Mouse (Mus musculus): ENCODE measurements around the gene Gapdhs. TPM values are rescaled to one million over a fixed set of nuclear protein-coding genes. Genes with fewer than 3 reads are reported as not detected.

The Gapdhs gene
- total and polyA plus RNA-seq, 3 experiments = 0.49 TPM; not detected in 2

GRCm38 (mm10) chr7:30698589-30698988 is 44.9 kb downstream of the Gapdhs start, which contains the start of gene 2200002J24Rik:
Gene 2200002J24Rik (plus strand): TSS chr7:30698926.
- H3K27me3 ChIP-seq (ENCODE audit: control insufficient read depth in 1 of 2, insufficient read depth in 2 of 2, low read length in 2 of 2) = no peaks in the 10 kb centered on the region; a peak in 2 of 4 replicates
- DNase-seq (ENCODE audit: low read depth, low spot score) = peak; percentile 95
- peaks cover 0 to 5% of the 10 kb centered on the region in 2 experiments; a peak in 2 of 4 replicates for H3K36me3 ChIP-seq (ENCODE audit: control insufficient read depth in 1 of 2, insufficient read depth in 2 of 2, low read length in 2 of 2)
- no peaks in the 10 kb centered on the region for H3K79me2 ChIP-seq (ENCODE audit: control insufficient read depth, insufficient read depth, low read length, poor library complexity)
- peak within 1 kb of the TSS; percentile 42 for H3K27ac ChIP-seq (ENCODE audit: control insufficient read depth, low read depth, low read length)
- peak within 1 kb of the TSS; percentile 37 for H3K9ac ChIP-seq (ENCODE audit: control insufficient read depth, low read depth, low read length, poor library complexity, severe bottlenecking)
- peak within 1 kb of the TSS; percentile 42 to 52 for H3K4me3 ChIP-seq (ENCODE audit: control insufficient read depth in 1 of 2, insufficient read depth in 1 of 2, low read depth in 2 of 2, low read length in 2 of 2)
- peaks cover 0 to 10% of the 10 kb centered on the region in 2 experiments; a peak in 1 of 4 replicates for H3K4me1 ChIP-seq (ENCODE audit: control insufficient read depth in 1 of 2, insufficient read depth in 2 of 2, low read length in 2 of 2)
- TF ChIP-seq MAFK (IDR thresholded peaks at IDR 0.05; ENCODE audit: borderline replicate concordance, low read depth, low read length) (no peak), ZNF384 (IDR thresholded peaks at IDR 0.05; ENCODE audit: low read depth, low read length) (0 out of 2 replicates have a peak, but pooled peaks have one; percentile 14), POLR2A (IDR thresholded peaks at IDR 0.05; ENCODE audit: control insufficient read depth in 1 of 2, insufficient read depth in 1 of 2, low read depth in 1 of 2, low read length in 2 of 2, poor library complexity in 1 of 2) (peak in 1 of 2 experiments; percentile 60; a peak in 2 of 4 replicates), POLR2AphosphoS5 (IDR thresholded peaks at IDR 0.05; ENCODE audit: borderline replicate concordance, low read depth, low read length) (no peak), USF2 (IDR thresholded peaks at IDR 0.05; ENCODE audit: borderline replicate concordance in 1 of 2, insufficient read depth in 1 of 2, low read depth in 1 of 2, low read length in 2 of 2) (no peak), MXI1 (IDR thresholded peaks at IDR 0.05; ENCODE audit: low read depth, low read length) (peak; percentile 52), NELFE (IDR thresholded peaks at IDR 0.05; ENCODE audit: low read depth, low read length) (0 out of 2 replicates have a peak, but pooled peaks have one; percentile 34), SIN3A (IDR thresholded peaks at IDR 0.05; ENCODE audit: low read length) (peak; percentile 69), MAX (IDR thresholded peaks at IDR 0.05; ENCODE audit: low read length) (no peak), TBP (IDR thresholded peaks at IDR 0.05; ENCODE audit: low read depth, low read length) (peak; percentile 19; the same call in 1 of the 2 replicates)
- no peaks in the 10 kb centered on the region for H3K9me3 ChIP-seq (replicated peaks; ENCODE audit: insufficient read depth, low read length)

DNA sequence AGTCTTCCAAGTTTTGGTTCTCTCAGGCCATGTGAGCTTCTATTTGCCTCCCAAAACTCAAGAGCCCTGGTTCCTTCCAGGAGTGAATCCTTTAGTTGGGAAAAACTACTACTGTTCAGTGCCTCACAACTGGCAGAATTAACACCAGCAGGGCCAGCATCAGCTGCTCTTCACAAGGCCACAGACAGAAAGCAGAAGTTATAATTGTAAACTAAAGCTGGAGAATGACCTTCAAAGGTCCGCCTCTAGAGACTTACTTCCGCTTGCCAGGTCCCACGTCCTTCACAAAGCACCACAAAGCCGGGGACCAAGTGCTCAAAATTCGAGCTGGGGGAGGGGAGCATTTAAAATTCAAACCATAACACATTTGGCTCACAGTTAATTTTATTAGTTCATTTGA is 45.4 kb downstream of the Gapdhs start:
- peak overlapping the region; percentile 42 for H3K27ac ChIP-seq (ENCODE audit: control insufficient read depth, low read depth, low read length)
- peaks cover 0 to 10% of the 10 kb centered on the region in 2 experiments; a peak in 1 of 4 replicates for H3K4me1 ChIP-seq (ENCODE audit: control insufficient read depth in 1 of 2, insufficient read depth in 2 of 2, low read length in 2 of 2)
- peak; percentile 85 for DNase-seq (ENCODE audit: low read depth, low spot score)
- no peaks in the 10 kb centered on the region; a peak in 1 of 4 replicates for H3K27me3 ChIP-seq (ENCODE audit: control insufficient read depth in 1 of 2, insufficient read depth in 2 of 2, low read length in 2 of 2)
- peaks cover 0 to 5% of the 10 kb centered on the region in 2 experiments; a peak in 2 of 4 replicates for H3K36me3 ChIP-seq (ENCODE audit: control insufficient read depth in 1 of 2, insufficient read depth in 2 of 2, low read length in 2 of 2)
- H3K9ac ChIP-seq (ENCODE audit: control insufficient read depth, low read depth, low read length, poor library complexity, severe bottlenecking) = peak overlapping the region; percentile 37
- H3K9me3 ChIP-seq (replicated peaks; ENCODE audit: insufficient read depth, low read length) = no peaks in the 10 kb centered on the region
- H3K4me3 ChIP-seq (ENCODE audit: control insufficient read depth in 1 of 2, insufficient read depth in 1 of 2, low read depth in 2 of 2, low read length in 2 of 2) = peak overlapping the region; percentile 42 to 52
- H3K79me2 ChIP-seq (ENCODE audit: control insufficient read depth, insufficient read depth, low read length, poor library complexity) = no peaks in the 10 kb centered on the region
- TF ChIP-seq POLR2A (IDR thresholded peaks at IDR 0.05; ENCODE audit: control insufficient read depth in 1 of 2, insufficient read depth in 1 of 2, low read depth in 1 of 2, low read length in 2 of 2, poor library complexity in 1 of 2) (peak in 1 of 2 experiments; percentile 17; a peak in 1 of 4 replicates), MYC (IDR thresholded peaks at IDR 0.05; ENCODE audit: low read depth, low read length) (no peak), TBP (IDR thresholded peaks at IDR 0.05; ENCODE audit: low read depth, low read length) (peak; percentile 25; the same call in 1 of the 2 replicates), GABPA (IDR thresholded peaks at IDR 0.05; ENCODE audit: low read depth, low read length) (no peak), HCFC1 (IDR thresholded peaks at IDR 0.05; ENCODE audit: low read depth, low read length) (peak; percentile 69), ETS1 (IDR thresholded peaks at IDR 0.05; ENCODE audit: low read depth, low read length) (peak; percentile 39; the same call in 1 of the 2 replicates), ELF1 (IDR thresholded peaks at IDR 0.05; ENCODE audit: low read depth, low read length) (0 out of 2 replicates have a peak, but pooled peaks have one; percentile 16), ZMIZ1 (IDR thresholded peaks at IDR 0.05; ENCODE audit: low read depth, low read length) (no peak)

Data from MEL (cell line).